Mouse (Mus musculus) kidney, adult 2 months (tissue): ENCODE results near the gene Cma2. TPM values are rescaled to one million over a fixed set of nuclear protein-coding genes. Genes with fewer than 3 reads are reported as not detected.

Source experiments
- DNase-seq: peaks from one replicate; pipeline ENCODE4 v3.0.0; 2021
- H3K27ac ChIP-seq: fragments of 200-500 bp; 2 replicates; pipeline ENCODE4 v1.5.1; 2012; ENCODE audit warnings: low read depth, low read length, control low read depth, inconsistent platforms; ENCODE audit not compliant: insufficient read depth
- H3K27me3 ChIP-seq: fragments of 200-500 bp; replicated peaks from 2 replicates; pipeline ENCODE4 v1.6.1; 2012; ENCODE audit warnings: mild to moderate bottlenecking, moderate library complexity, low read length, inconsistent platforms; ENCODE audit not compliant: control insufficient read depth, insufficient read depth
- H3K36me3 ChIP-seq: fragments of 200-500 bp; 2 replicates; pipeline ENCODE4 v1.6.1; 2012; ENCODE audit warnings: mild to moderate bottlenecking, moderate library complexity, low read length, inconsistent platforms; ENCODE audit not compliant: control insufficient read depth, insufficient read depth
- H3K4me1 ChIP-seq: fragments of 200-500 bp; 2 replicates; pipeline ENCODE4 v1.6.1; 2011; ENCODE audit warnings: low read length; ENCODE audit not compliant: control insufficient read depth, insufficient read depth
- H3K4me3 ChIP-seq: fragments of 200-500 bp; 2 replicates; pipeline ENCODE4 v1.5.1; 2011; ENCODE audit warnings: mild to moderate bottlenecking, low read depth, low read length, control low read depth; ENCODE audit not compliant: insufficient read depth
- CTCF ChIP-seq: fragments of 200-500 bp; conservative IDR thresholded peaks from 2 replicates; pipeline ENCODE4 v1.5.1; 2011; ENCODE audit warnings: low read depth, mild to moderate bottlenecking, control low read depth, low read length, moderate library complexity, mixed read lengths; ENCODE audit not compliant: insufficient read depth, insufficient read length
- POLR2A ChIP-seq: fragments of 200-500 bp; IDR thresholded peaks from one replicate; pipeline ENCODE4 v1.6.1; 2011; ENCODE audit warnings: low read depth, low read length, control low read depth
- WGBS: fragments of 180-500 bp; shearing (Covaris S2); methylation state at CpG from one replicate; pipeline ENCODE4 v1.1.7; 2018; 5-methylcytosine and 5-hydroxymethylcytosine counted together
- polyA plus RNA-seq: library from polyadenylated mRNA; depleted of rRNA; stranded (reverse); fragments of >200 nt; gene quantifications from 2 replicates; pipeline ENCODE4 v1.2.3, GENCODE M21; 2012; rRNA removed

The Cma2 gene
- polyA plus RNA-seq, result not detected in 2 replicates

- Histone ChIP-seq H3K4me1 (no peaks in the 10 kb centered on the region), H3K27ac (no peak within 1 kb of the TSS), H3K4me3 (no peak within 1 kb of the TSS), H3K27me3 (no peaks in the 10 kb centered on the region), H3K36me3 (no peaks in the 10 kb centered on the region)
- 84% methylated on average over 6 of the region's 6 CpGs for WGBS
- no peak for DNase-seq
- TF ChIP-seq POLR2A, result no peak
- TF ChIP-seq CTCF, result no peak
These were observed at the start of gene Cma2 for GRCm38 (mm10) chr14:55950346-55951030. Cma2 (plus strand) TSS chr14:55950980.

GRCm38 (mm10) chr14:55905518-55905917 lies 45.3 kb upstream of the Cma2 start:
- Histone ChIP-seq H3K4me1 (peaks cover 4% of the 10 kb centered on the region), H3K36me3 (no peaks in the 10 kb centered on the region), H3K27me3 (no peaks in the 10 kb centered on the region), H3K27ac (no peak overlapping the region), H3K4me3 (no peak overlapping the region)
- TF ChIP-seq CTCF (0 out of 2 replicates have a peak, but pooled peaks have one; percentile 17), POLR2A (no peak)
- no peak for DNase-seq
- WGBS, result 10% methylated on average over 1 of the region's 1 CpGs

DNA sequence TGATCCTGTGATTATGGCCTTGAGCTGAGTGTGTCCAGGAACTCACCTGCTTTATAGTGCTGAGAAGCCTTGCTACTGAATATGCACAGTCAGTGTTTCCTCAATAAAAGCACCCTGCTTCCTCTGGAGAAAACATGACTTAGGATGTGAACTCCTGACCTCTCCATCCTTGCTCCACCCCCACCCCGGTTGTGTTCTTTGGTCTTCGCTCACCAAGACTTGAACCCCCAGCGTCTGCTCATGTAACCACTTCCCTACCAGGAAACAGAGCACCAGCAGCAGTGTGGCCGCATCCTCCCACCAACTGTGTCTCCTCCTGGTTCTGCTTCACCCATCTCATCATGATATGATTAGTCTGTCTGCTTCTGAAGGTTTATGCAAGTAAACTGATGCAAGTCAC lies 37.4 kb upstream of the Cma2 start:
- 44% methylated on average over 4 of the region's 4 CpGs for WGBS
- H3K27me3 ChIP-seq, result no peaks in the 10 kb centered on the region
- TF ChIP-seq POLR2A, result no peak
- no peak for TF ChIP-seq CTCF

GRCm38 (mm10) chr14:55918240-55919082 lies 32.3 kb upstream of the Cma2 start:
- Histone ChIP-seq H3K27ac (no peak overlapping the region), H3K4me1 (no peaks in the 10 kb centered on the region), H3K27me3 (no peaks in the 10 kb centered on the region), H3K36me3 (no peaks in the 10 kb centered on the region), H3K4me3 (no peak overlapping the region)
- peak; percentile 86 for DNase-seq
- WGBS, result 41% methylated on average over 14 of the region's 14 CpGs
- no peak for TF ChIP-seq POLR2A
- TF ChIP-seq CTCF, result peak; percentile 69

More for the DNA sequence above, 37.4 kb upstream of the Cma2 start:
- Histone ChIP-seq H3K4me3 (no peak overlapping the region), H3K27ac (no peak overlapping the region), H3K36me3 (no peaks in the 10 kb centered on the region), H3K4me1 (no peaks in the 10 kb centered on the region)
- DNase-seq, result no peak

GRCm38 (mm10) chr14:55922475-55923232 lies 28.1 kb upstream of the Cma2 start:
- no peaks in the 10 kb centered on the region for H3K4me1 ChIP-seq
- no peak overlapping the region for H3K27ac ChIP-seq
- WGBS, result 58% methylated on average over 7 of the region's 7 CpGs
- TF ChIP-seq POLR2A, result no peak
- no peak for TF ChIP-seq CTCF
- H3K27me3 ChIP-seq, result no peaks in the 10 kb centered on the region
- H3K36me3 ChIP-seq, result no peaks in the 10 kb centered on the region
- H3K4me3 ChIP-seq, result no peak overlapping the region
- no peak for DNase-seq

GRCm38 (mm10) chr14:55926847-55927246 lies 23.9 kb upstream of the Cma2 start:
- Histone ChIP-seq H3K27me3 (no peaks in the 10 kb centered on the region), H3K4me1 (no peaks in the 10 kb centered on the region), H3K4me3 (no peak overlapping the region), H3K27ac (no peak overlapping the region), H3K36me3 (no peaks in the 10 kb centered on the region)
- no peak for DNase-seq
- no peak for TF ChIP-seq CTCF
- TF ChIP-seq POLR2A, result no peak
- 84% methylated on average over 4 of the region's 4 CpGs for WGBS
